Mouse (Mus musculus): Measurements from ENCODE around the gene Jph3. TPM values are rescaled to one million over a fixed set of nuclear protein-coding genes. Genes with fewer than 3 reads are reported as not detected.

The Jph3 gene
- 0.74 and 1.4 TPM in 2 replicates for polyA plus RNA-seq (2016; fragmentation: Nextera tagmentation; extraction: Ambion mirVana)

DNA sequence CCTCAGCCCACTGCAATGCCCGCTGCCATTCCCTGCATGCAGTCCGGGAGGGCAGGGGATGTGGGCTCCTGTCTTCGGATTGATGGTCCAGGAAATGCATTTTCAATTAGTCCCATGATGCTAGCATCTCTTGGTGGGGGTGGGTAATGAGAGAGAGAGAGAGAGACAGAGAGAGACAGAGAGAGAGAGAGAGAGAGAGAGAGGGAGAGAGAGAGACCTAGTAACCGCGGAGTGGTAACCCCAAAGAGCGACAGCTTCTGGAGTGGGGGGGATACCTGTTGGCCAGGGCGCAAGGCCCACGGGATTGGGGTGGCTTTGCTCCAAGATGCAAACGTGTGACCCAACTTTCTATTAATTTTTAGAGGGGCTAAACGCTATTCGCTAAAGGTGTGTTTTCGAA is at the start of gene Jph3:
Gene Jph3 (plus strand): TSS at position 301 of the 400 bp plus-strand sequence.
- H3K4me3 ChIP-seq, result peak within 1 kb of the TSS; percentile 64
- H3K9me3 ChIP-seq, result no peaks in the 10 kb centered on the region
- WGBS, result 13% methylated on average over 12 of the region's 12 CpGs
- DNase-seq (ENCODE audit: low spot score), result no peak
- no peaks in the 10 kb centered on the region for H3K36me3 ChIP-seq
- peaks cover 14% of the 10 kb centered on the region for H3K4me1 ChIP-seq
- 0 out of 2 replicates have a peak within 1 kb of the TSS, but pooled peaks have one; percentile 10 for H3K27ac ChIP-seq
- H3K27me3 ChIP-seq (ENCODE audit: insufficient read depth, poor library complexity, severe bottlenecking), result peaks cover 86% of the 10 kb centered on the region

DNA sequence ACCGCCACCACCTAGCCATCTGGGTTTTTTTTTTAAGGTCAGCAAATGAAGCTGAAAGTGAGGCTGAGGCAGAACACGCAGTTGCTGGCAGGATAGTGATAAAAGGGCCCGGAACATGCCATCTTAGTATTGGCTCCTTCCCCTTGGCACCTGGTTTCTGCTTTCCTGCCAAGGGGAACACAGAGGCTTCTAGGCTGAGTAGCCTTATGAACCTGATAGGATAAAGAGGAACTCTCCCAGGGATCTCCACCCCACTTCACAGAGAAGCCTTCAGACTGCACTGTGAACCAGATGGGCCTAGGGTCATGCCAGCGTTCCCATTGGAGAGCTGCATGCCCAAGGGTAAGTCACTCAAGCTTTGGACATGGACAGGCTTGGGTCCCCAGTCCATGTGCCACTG is 48.5 kb upstream of the Jph3 start:
- Histone ChIP-seq H3K27me3 (ENCODE audit: insufficient read depth, poor library complexity, severe bottlenecking) (0 out of 2 replicates have a peak, but pooled peaks cover 10% of the 10 kb centered on the region), H3K4me1 (no peaks in the 10 kb centered on the region), H3K4me3 (no peak overlapping the region), H3K9me3 (no peaks in the 10 kb centered on the region), H3K27ac (no peak overlapping the region), H3K36me3 (no peaks in the 10 kb centered on the region)
- no peak for DNase-seq (ENCODE audit: low spot score)
- WGBS, result 80% methylated on average over 4 of the region's 4 CpGs

DNA sequence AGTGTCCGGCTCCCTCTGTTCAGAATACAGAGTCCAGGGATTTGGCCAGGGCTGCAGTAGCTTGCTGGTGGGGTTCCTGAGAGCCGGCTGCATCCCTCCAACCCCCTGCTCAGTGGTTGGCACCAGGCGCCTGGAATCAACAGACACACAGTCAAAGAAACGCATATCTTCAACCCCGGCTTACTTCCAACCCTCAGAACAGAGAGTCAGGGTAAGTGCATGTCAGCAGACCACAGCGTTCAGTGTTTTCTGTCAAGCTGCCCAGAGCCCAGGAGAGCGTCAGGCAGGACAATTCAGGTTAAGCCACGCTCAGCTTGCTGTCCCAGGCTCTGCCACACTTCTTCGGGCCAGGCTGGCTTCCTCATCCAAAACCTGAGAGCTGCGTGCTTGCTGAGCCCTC is 48.0 kb upstream of the Jph3 start:
- 41% methylated on average over 10 of the region's 10 CpGs for WGBS
- no peak for DNase-seq (ENCODE audit: low spot score)
- Histone ChIP-seq H3K9me3 (no peaks in the 10 kb centered on the region), H3K4me1 (no peaks in the 10 kb centered on the region), H3K4me3 (no peak overlapping the region), H3K36me3 (no peaks in the 10 kb centered on the region), H3K27me3 (ENCODE audit: insufficient read depth, poor library complexity, severe bottlenecking) (0 out of 2 replicates have a peak, but pooled peaks cover 10% of the 10 kb centered on the region), H3K27ac (no peak overlapping the region)

DNA sequence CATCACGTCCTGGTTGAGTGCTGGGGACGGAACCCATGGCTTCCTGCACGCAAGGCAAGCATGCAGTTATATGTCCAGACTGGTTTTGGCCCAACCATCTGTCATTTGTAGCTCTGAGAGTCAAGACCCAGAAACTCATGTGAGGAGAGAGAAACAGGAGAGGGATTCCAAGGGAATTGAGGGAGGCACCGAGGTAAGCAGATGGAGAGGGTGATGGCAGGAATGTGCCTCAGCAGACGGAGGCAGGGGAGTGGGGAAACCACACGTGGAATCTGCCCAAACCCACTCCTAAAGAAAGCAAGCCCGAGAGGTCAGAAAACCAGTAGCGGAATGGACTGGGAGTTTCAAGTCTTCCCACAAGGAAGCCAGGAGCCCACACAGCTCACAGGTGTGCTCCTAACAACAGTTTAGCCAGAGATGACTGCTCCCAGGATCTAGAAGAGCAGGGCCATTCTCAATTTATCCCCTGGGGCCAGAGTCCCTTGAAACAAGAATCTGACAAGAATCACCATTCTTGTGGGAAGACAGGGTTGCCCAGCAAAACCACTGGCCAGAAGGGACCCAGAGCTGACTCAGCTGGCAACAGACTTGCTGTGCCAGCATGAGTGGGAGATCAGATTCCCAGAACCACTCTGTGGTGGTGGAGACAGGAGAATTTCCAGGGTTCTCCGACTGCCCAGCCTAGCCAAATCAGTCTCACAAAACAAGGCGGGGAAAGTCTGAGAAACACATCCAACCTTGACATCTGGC is 46.2 kb upstream of the Jph3 start:
- Histone ChIP-seq H3K4me1 (peaks cover 14% of the 10 kb centered on the region), H3K27ac (no peak overlapping the region), H3K36me3 (no peaks in the 10 kb centered on the region), H3K27me3 (ENCODE audit: insufficient read depth, poor library complexity, severe bottlenecking) (0 out of 2 replicates have a peak, but pooled peaks cover 10% of the 10 kb centered on the region), H3K9me3 (no peaks in the 10 kb centered on the region), H3K4me3 (no peak overlapping the region)
- no peak for DNase-seq (ENCODE audit: low spot score)
- WGBS, result 69% methylated on average over 10 of the region's 10 CpGs

DNA sequence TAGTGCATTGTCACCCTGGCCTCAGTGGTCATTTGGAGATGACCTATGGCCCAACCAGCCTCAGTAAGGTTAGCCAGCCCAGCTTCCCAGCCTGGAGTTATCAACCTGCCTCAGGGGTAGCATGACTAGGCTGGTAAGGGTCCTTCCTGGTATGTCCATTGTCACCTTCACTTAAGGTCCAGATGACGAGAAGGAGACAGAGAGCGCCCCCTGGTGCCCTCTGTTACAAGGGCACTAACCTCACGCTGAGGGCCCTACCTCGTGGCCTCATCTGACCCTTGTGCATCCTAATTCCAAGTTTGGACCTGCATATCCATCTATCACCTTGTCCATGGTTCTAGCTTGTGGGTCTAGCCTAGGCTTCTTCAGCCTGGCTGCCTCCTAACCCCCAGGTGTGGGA is 44.0 kb upstream of the Jph3 start:
- Histone ChIP-seq H3K36me3 (no peaks in the 10 kb centered on the region), H3K27me3 (ENCODE audit: insufficient read depth, poor library complexity, severe bottlenecking) (0 out of 2 replicates have a peak, but pooled peaks cover 10% of the 10 kb centered on the region), H3K9me3 (no peaks in the 10 kb centered on the region), H3K4me3 (no peak overlapping the region), H3K4me1 (peaks cover 25% of the 10 kb centered on the region), H3K27ac (no peak overlapping the region)
- DNase-seq (ENCODE audit: low spot score), result no peak
- WGBS, result 18% methylated on average over 4 of the region's 4 CpGs

DNA sequence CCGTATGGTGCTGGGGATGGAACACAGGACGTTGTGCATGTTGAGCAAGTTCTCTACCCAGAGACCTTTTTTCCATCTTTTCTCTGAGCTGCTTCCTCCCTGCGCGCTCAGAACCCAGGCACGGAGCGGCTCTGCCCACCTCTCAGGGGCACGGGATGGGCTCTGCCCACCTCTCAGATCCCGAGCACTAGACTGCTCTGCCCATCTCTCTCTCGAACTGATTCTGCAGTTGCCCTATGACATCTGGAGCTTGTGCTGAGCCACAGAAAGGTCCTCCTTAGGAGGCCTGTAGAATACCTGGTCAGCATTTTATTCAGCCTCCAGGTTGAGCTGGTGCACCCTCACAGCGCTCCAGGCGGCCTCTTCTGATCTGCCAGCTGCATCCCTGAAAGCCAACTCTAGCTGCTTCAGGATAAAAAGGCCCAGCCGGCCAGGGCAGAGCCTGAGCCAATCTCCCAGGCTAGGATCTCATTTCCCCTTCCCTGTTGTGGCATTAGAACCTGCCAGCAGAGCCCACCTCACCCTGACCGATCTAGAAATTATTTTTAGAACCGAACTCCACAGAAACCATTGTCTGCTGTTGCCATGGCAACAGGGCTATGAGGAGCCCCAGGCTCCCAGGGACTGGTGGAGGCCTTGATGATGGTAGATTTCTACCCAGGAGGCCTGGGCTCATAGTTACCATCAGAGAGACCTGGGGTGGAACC is 41.8 kb upstream of the Jph3 start:
- 0 out of 2 replicates have a peak overlapping the region, but pooled peaks have one; percentile 37 for H3K27ac ChIP-seq
- no peaks in the 10 kb centered on the region for H3K9me3 ChIP-seq
- no peak for DNase-seq (ENCODE audit: low spot score)
- H3K4me3 ChIP-seq, result no peak overlapping the region
- peaks cover 25% of the 10 kb centered on the region for H3K4me1 ChIP-seq
- H3K27me3 ChIP-seq (ENCODE audit: insufficient read depth, poor library complexity, severe bottlenecking), result no peaks in the 10 kb centered on the region
- 48% methylated on average over 14 of the region's 14 CpGs for WGBS
- H3K36me3 ChIP-seq, result no peaks in the 10 kb centered on the region

DNA sequence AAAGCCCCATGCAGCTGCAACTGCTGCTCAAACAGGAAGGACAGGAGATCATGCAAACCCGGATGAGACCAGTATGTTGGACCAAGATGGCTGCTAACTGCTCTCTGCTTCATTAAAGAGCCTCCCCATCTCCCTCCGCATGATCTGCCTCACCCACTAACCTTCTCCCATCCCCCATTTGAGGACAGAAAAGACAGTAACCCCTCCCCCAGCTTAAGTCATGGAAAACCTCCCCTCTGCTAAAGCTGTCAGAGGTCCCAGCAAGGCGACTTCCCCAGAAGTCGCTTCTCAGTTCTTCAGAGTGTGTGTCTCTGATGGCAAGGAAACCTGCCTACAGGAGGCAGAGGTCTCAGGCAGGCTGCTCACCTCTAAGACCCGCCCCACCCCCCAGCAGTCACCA is 40.9 kb upstream of the Jph3 start:
- peaks cover 25% of the 10 kb centered on the region for H3K4me1 ChIP-seq
- no peaks in the 10 kb centered on the region for H3K9me3 ChIP-seq
- H3K36me3 ChIP-seq, result no peaks in the 10 kb centered on the region
- WGBS, result 32% methylated on average over 5 of the region's 5 CpGs
- H3K27ac ChIP-seq, result 0 out of 2 replicates have a peak overlapping the region, but pooled peaks have one; percentile 23
- no peak overlapping the region for H3K4me3 ChIP-seq
- no peak for DNase-seq (ENCODE audit: low spot score)
- no peaks in the 10 kb centered on the region for H3K27me3 ChIP-seq (ENCODE audit: insufficient read depth, poor library complexity, severe bottlenecking)

DNA sequence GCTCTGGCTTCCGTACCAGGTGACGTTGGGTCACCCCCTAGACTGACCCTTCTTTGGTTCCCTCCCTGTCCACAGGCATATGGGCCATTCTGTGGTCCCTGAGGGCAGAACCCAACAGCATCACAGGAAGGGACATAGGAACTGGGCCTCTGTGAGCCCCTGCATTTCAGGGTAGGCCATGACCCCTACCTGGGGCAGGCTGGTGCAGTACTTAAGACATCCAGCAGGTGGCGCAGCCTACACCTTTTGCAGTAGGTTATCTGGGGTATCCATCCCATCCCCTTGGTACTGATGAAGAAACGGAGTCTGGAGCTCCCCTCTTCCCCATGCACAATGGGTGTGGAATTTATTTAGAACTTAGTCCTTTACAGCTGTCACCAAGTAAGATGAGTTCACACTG is 35.0 kb upstream of the Jph3 start:
- H3K4me1 ChIP-seq, result peaks cover 24% of the 10 kb centered on the region
- H3K9me3 ChIP-seq, result no peaks in the 10 kb centered on the region
- no peak for DNase-seq (ENCODE audit: low spot score)
- no peaks in the 10 kb centered on the region for H3K27me3 ChIP-seq (ENCODE audit: insufficient read depth, poor library complexity, severe bottlenecking)
- H3K36me3 ChIP-seq, result no peaks in the 10 kb centered on the region
- no peak overlapping the region for H3K4me3 ChIP-seq
- H3K27ac ChIP-seq, result no peak overlapping the region
- 55% methylated on average over 4 of the region's 4 CpGs for WGBS

DNA sequence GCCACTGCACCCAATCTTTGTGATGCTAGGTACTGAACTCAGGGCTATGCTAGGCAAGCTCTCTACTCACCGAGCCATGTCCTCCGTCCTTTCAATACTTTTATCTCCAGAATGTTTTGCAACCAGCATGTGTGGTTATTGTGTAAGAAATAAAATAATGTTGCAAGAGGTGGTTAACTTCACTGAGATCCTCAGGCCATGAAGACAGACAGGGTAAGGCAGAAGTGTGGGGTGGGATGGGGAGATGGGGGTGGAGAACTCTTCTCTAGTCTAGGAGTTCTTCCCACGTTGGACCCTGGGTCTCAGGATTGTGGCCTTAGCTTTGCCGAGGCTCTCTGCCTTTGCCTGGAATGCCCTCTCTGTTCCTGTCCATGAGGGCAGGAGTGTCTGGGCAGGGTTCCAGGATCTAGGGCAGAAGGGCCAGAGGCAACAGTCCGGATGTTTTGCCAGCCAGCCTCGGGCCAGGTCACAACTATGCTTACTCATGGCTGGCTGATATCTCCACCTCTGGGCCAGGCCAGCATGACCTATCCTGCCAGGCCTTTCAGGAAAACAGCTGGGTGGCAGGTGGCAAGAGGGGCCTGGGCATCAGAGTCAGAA is 33.7 kb upstream of the Jph3 start:
- peaks cover 24% of the 10 kb centered on the region for H3K4me1 ChIP-seq
- no peak overlapping the region for H3K27ac ChIP-seq
- H3K27me3 ChIP-seq (ENCODE audit: insufficient read depth, poor library complexity, severe bottlenecking), result no peaks in the 10 kb centered on the region
- no peaks in the 10 kb centered on the region for H3K9me3 ChIP-seq
- no peak for DNase-seq (ENCODE audit: low spot score)
- H3K36me3 ChIP-seq, result no peaks in the 10 kb centered on the region
- H3K4me3 ChIP-seq, result no peak overlapping the region
- WGBS, result 73% methylated on average over 6 of the region's 6 CpGs

DNA sequence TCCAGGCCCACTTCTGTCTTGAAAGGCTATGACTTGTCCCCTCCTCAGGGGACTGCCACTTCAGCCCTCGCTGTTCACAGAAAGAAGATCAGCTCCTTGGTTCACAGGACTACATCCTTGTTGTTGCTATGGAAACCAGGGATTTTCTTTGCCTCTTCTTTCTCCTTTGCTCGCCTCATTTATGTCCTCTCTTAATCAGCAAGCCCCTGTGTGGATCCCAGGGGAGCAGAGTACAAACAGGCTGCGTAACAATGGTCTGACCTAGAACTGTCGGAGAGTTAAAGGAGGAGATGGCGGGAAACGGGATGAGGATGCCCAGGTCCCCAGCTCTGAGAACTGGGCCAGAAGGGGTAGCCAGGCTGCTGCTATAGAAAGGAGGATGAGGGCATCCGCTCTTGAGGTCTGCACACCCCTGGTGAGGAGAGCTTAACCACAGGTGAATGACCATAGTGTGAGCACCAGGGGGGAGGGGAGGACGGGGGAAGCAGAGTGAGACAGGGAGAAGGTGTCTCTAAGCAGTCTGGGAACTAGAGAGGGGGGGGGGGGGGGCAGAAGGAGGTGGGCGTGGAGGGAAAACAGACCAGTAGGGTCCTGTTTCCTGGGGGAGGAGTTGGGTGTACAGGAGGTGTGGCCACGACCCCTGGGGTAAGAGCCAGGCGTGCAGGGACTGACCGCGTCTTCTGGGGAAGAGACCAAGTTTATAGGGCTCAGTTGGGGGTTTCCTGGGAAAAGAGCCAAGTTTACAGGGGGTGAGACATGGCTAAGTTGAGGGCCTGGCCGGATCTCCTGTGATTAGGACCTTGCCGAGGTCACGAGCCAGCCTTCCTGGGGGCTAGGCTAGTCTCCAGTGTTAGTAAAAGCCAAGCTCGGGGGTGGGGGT is 31.4 kb upstream of the Jph3 start:
- Histone ChIP-seq H3K27me3 (ENCODE audit: insufficient read depth, poor library complexity, severe bottlenecking) (no peaks in the 10 kb centered on the region), H3K4me3 (peak overlapping the region; percentile 52), H3K27ac (peak overlapping the region; percentile 60), H3K36me3 (no peaks in the 10 kb centered on the region), H3K9me3 (no peaks in the 10 kb centered on the region), H3K4me1 (peaks cover 24% of the 10 kb centered on the region)
- DNase-seq (ENCODE audit: low spot score), result no peak
- 3% methylated on average over 16 of the region's 17 CpGs for WGBS

DNA sequence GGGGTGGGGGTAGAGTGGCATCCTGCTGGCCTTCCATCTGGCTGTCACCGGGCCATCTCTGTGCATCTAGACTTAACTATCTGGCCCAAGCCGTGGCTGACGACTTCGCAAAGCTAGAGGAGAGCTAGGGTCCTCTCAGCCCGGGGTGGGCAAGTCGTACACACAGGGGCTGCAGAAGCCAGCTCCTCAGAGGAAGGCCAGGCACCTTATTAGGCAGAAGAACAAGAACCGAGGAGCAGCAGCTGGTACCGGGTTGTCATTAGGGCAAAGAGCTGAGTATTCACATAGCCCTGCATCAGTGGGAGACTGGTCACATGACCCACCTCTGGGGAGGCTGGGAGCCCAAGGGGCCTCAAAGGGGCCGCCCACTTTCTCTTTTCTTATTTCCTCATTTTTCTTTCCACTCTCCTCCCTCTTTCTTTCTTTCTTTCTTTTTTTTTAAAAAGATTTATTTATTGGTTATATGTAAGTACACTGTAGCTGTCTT is 30.8 kb upstream of the Jph3 start:
- Histone ChIP-seq H3K36me3 (no peaks in the 10 kb centered on the region), H3K4me1 (peaks cover 22% of the 10 kb centered on the region), H3K4me3 (peak overlapping the region; percentile 52), H3K9me3 (no peaks in the 10 kb centered on the region), H3K27me3 (ENCODE audit: insufficient read depth, poor library complexity, severe bottlenecking) (no peaks in the 10 kb centered on the region), H3K27ac (peak overlapping the region; percentile 60)
- WGBS, result 9% methylated on average over 9 of the region's 9 CpGs
- DNase-seq (ENCODE audit: low spot score), result no peak

DNA sequence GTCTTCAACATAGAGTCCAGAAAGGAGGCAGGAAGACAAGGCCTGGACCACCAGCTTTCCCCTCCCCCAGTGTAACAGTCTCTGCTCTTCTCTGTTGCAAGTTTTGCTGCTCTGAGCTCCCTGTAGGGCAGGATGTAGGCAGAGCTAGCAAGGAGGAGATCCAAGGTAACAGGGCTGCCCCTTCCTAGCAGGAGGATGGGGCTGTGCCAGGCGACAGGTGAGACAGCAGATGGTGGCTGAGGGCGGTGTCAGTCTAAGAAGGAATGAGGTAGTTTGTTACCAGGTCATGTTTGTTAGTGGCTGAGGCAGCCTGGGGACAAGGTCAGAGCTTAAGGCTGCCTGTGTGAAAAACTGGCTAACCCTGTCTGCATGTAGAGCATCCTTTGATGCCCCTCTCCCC is 29.5 kb upstream of the Jph3 start:
- H3K4me3 ChIP-seq, result no peak overlapping the region
- H3K27ac ChIP-seq, result no peak overlapping the region
- peaks cover 20% of the 10 kb centered on the region for H3K4me1 ChIP-seq
- 83% methylated on average over 2 of the region's 2 CpGs for WGBS
- H3K9me3 ChIP-seq, result no peaks in the 10 kb centered on the region
- no peak for DNase-seq (ENCODE audit: low spot score)
- H3K27me3 ChIP-seq (ENCODE audit: insufficient read depth, poor library complexity, severe bottlenecking), result peaks cover under 1% of the 10 kb centered on the region; the same call in 1 of the 2 replicates
- H3K36me3 ChIP-seq, result no peaks in the 10 kb centered on the region

All from heart, embryonic 10.5 days (tissue).